Mouse (Mus musculus) kidney, postnatal 25 days (tissue): ENCODE results near the gene Xrcc6.

Source experiments
- DNase-seq, 2 experiments: peaks; one replicate each; pipeline ENCODE4 v3.0.0; 2021; ENCODE audit warnings: mixed read lengths in 2 of 2

Gene Xrcc6

DNA sequence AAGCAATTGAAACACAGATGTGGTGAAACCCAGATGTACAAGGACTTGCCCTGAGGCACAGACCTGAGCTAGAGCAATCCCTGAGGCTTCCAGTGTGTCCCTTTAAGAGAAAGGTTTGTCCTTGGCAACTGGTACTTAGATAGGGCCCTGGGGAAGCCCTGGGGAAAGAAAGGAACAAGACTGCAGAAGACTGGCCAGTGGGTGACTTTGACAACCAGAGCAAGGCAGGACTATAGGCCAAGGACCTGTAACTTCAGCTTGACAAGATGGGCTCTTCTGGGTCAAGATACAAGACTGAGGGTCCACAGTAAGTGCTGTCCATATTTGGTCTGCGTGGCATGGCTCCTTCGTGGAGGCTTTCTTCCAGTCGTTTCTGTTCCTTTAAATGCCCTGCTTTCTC, at the start of gene Xrcc6:
Gene Xrcc6 (plus strand): TSS at position 190 of the 400 bp plus-strand sequence.
- DNase-seq = no peak

DNA sequence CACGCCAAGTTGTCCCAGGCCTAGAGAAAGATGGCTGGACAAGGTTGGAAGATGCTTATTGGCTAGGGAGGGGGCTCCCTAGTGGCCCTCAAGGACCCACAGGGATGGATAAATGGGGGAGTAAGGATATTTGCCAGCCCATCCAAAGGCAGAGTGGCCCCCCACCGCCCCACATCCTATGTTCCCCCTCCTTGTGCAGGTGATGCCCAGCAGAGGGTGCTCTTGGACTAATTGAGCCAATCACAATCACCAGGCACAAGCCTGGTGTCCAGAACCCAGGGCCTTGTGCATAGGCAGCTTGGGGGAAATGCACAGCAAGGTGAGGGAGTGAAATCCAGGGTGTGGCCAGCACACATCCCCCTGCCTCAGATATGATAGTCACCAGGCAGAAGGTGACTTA, 49.4 kb upstream of the Xrcc6 start:
- peak in 1 of 2 experiments; percentile 65 for DNase-seq

DNA sequence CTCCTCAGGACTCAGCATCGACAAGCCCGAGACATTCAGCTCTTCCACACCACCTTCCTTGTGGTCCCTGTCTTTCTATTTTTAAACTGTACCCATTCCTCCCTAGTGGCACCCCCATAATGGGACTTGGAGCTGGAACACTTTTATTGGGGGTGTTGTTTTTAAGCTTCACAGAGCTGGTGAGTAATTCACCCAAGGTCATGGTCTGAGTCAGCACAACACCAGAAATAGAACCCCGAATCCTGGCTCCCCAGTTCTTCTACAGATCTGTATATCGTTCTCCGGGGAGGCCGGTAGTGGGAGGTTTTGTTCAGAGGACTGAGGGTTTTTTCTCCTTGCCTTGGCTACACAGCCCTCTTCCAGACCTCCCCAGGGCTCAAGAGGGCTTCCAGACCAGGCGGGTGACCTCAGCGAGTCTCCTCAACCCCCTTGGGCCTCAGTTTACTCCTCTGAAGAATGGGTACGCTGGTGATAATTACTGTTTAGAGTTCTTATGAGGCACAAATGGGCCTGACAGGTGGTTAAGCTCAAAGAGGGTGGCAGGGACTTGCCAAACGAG, 48.4 kb upstream of the Xrcc6 start:
- no peak for DNase-seq

DNA sequence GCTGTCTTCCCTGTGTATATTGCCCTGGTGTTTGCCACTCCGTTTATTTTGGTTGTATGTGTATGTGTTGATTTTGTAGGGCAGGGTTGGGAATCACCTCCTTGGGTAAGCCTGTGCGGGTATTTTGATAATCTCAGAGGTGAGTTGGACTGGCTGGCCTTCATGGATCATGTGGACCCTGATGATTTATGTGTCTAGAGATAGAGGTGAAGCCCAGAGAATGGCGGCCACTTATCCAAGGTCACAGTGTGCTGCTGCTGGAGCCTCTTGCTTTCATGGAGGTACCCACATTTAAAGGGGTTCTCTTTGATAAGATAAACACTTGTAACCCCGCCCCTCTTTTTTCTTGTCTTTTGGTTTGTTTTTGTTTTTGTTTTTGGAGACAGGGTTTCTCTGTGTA, 47.9 kb upstream of the Xrcc6 start:
- no peak for DNase-seq

DNA sequence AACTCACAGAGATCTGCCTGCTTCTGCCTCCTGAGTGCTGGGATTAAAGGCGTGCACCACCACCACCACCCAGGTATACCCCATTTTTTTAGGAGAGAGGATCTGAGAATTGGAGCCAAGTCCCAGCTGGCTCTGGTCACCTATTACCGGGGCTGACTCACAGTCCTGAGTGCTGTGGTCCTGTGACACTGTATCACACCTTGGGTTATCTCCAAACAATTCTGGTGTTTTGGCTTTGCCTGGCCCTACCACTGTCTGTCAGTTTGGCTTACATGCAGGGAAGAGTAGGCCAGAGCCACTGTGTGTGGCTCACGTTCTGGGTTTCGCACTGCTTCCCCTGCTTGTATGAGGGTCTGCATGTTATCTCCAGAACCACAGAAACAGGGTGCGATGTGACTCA, 47.4 kb upstream of the Xrcc6 start:
- DNase-seq = no peak

DNA sequence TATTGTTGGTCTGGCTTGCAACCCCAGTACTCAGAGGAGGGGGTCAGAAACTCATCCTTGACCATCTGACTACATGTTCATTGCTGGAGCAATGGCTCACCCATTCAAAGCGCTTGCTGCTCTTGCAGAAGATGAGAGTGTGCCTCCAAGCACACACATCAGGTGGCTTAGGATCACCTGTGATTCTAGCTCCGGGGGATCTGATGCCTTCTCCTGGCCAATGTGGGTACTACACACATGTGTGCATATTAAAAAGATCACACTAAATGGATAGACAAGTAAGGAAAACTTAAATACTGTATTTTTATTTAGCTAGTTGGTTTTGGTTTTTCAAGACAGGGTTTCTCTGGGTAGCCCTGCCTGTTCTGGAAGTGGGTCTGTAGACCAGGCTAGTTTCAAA, 46.6 kb upstream of the Xrcc6 start:
- no peak for DNase-seq

DNA sequence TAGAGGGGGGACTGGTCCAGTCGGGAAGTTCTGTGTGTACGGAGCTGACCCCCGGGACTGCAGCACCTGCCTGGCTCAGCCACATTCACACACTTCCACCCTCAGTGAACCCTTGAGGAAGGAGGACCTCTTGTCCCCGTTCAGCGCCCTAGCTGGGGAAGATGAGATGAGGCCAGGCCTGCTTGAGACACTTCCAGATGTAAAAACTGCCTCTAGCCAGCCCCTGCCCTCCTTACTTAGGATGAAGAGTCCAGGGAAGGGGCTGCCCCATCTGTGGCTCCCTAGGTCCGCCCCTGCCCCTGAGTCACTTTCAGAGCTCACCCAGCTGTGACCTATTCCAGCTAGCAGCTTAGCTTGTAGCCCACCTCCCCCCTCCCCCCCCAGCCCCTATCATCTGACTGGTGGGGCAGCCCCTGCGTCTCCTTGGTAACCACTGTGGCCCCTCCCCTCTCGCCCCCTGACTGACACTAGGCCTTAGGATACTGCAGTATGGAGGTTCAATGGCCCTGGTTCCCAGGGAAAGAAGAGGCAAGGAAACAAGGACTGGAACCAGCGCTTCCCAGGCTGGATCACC, 44.4 kb upstream of the Xrcc6 start:
- DNase-seq = no peak

DNA sequence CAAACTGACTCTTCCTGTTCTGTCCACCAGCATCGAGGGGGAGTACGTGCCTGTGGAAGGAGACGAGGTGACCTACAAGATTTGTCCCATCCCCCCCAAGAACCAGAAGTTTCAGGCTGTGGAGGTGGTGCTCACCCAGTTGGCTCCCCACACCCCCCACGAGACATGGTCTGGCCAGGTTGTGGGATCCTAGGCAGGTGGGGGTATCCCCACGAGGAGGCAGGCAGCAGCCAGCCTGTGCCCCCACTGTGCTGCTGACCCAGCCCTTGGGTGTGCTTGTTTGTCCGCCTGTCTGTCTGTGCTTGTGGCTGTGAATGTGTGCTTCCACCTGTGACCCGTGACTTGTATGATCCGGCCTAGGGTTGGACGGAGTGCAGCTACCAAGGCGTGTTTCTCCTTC, 38.6 kb upstream of the Xrcc6 start:
- DNase-seq = peak in 1 of 2 experiments; percentile 26

DNA sequence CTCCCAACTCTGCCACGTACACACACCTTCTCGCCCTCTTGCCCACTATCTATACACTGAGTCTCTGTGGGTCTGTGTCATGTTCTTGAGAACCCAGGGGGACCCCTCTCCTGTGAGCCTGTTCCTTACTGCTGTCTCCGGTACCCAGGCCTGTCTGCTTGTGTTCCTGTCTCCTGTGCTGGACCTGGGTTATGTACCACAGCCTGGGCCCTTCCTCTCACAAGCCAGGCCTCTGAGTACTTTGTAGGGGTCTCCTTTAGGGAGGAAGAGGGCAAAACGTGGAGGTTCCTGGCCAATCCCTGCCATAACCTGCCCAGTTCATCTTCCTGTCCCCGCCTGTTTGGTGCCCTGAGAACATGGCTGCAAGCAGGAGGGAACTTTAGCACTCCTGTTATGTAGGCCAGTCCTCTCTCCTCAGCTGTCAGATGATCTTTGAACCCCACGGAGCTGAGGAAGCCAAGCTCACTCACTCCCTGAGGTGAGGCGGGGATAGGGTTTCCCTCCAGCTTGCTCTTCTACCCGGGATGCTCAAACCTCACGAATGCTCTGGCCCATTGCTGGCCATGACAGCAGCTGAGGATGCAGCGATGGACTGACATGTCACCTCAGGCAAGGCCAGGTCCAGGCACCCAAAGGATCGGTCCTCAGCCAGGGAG, 38.0 kb upstream of the Xrcc6 start:
- DNase-seq = peak; percentile 48 to 80

DNA sequence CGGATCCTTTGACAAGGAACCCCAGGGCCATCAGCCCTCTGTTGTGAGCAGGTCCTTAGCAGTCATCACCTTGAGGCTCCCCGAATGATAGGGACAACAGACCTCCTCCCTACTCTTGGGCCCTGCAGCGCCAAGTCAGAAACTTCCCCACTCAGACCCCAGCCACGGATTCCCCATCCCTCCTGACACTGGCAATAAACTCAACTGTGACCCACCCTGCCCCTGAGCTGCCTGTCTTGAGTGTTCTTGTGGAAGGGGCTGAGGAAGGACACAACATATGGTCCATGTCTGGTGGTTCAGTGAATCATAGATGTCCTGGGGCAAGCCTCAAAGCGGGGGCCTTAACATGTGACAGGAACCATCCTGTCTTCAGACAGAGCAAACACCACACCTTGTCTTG, 36.9 kb upstream of the Xrcc6 start:
- DNase-seq = no peak

DNA sequence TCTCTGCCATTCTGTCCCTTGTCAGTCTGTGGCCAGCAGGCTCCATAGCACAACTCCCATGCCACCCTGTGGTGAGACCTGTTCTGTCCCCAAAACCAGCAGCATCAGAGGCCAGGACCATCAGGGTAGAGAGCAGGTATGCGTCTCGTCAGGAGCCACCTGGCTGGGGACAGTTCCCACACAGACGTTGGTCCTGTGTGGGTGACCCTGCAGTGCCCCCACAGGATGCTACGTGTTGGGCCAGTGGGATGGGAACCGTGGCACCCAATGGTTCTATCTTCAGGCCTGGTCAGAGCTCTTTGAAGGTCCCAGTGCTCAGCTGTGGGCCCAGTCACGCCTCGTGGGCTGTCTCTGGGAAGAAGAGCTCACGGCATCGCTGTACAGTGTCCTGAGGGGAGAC, 36.5 kb upstream of the Xrcc6 start:
- no peak for DNase-seq

DNA sequence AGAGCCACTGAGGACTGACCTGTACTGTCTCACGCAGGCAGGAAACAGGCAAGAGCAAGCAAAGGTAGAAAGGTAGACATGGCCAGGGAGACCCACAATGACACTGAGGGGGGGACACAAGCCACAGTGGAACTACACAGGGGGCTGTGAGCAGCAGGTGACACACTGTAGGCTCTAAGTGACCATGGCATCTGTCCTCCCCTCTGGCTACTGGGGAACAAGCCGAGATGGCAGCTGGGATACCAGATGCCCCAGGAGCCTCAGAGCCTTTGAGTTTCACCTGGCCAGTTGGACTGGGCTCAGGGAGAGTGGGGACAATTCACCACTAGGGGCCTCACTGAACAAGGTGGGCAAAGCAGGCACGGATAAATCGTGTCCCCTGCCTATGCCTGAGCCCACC, 35.3 kb upstream of the Xrcc6 start:
- no peak for DNase-seq

DNA sequence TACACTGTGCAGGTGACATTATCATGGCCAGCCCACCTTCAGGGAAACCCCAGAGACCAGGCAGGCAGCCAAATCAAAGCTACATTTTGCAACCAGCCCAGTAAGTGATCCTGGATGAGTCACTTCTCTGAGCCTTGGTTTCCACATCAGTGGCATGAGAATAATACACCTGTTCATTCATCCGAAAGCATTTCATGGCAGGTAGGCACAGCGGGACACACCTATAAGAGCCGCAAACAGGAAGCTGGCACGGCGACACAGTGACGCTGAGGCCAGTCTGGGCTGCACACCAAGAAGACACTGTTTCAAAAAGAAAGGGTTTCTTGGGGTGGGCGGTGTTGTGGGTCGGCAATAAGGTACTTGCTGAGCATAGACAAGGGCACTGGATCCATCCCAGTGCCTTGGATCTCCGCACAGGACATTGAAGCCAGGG, 33.5 kb upstream of the Xrcc6 start:
- DNase-seq = no peak

DNA sequence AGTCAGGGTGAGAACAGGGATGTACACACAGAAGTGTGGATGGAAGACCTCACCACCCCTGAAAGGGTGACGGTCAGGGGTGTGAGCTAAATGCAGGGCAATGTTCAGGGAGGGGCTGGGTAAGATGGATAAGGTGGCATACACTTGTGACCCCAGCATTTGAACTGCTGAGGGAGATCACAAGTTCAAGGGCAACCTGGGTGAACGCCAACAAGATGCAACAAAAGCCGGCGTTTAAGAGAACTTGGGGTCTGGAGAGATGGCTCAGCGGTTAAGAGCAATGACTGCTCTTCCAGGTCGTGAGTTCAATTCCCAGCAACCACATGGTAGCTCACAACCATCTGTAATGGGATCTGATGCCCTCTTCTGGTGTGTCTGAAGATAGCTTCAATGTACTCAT, 32.9 kb upstream of the Xrcc6 start:
- no peak for DNase-seq

DNA sequence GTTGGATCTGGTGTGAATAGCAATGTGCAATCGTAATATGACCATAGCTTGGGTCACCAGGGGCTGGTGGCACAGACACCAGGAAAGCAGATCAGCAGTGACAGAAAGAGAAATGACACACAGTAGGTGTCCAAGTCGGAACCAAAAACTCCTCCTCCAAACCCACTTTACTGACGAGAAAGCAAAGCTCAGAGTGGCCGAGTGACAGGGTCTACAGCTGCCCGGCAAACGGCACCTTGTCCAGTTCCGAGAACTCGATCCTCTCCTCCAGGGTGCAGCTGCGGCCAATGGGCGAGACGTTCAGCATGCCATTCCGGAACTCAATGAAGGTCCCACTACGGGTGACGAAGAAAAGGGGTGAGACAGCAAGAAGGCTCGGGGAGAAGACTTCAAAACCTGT, 32.2 kb upstream of the Xrcc6 start:
- no peak for DNase-seq

DNA sequence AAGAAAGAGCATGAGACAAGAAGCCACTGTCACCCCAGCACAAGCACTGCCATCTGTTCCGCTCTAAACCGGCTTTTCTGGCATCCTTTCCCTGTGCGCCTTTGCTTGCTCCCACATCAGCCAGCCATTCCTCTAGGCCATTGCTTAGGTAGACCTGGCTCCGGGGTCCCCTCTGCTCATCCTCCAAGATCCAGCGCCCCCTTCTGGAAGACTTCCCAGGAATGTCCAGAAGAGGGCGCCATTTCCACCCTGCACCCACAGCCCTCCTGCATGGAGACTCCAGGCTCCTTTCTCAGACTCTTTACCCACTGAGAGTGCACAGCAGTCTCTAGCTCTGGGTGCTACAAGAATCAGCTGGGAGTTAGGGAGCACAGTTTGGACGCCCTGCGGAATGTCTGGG, 31.2 kb upstream of the Xrcc6 start:
- DNase-seq = peak; percentile 55 to 58

DNA sequence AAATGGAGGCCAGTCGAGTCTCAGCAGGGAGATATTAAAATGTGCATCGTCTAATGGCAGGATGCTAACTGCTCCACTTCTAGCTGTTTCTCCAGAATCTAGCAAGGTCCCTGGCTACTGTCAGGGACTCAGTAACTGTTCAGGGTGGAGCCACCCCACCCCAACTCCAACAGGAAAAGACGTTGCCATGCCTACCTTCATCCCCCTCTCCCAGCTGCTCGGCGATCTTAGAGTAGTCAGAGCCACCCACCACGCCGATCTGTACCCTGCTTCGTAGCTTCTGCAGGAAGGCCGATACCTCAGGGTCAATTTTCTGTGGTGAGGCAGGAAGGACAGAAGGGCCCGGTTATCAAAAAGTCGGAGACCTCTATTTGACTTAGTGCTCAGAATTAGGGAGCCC, 30.0 kb upstream of the Xrcc6 start:
- DNase-seq = no peak

DNA sequence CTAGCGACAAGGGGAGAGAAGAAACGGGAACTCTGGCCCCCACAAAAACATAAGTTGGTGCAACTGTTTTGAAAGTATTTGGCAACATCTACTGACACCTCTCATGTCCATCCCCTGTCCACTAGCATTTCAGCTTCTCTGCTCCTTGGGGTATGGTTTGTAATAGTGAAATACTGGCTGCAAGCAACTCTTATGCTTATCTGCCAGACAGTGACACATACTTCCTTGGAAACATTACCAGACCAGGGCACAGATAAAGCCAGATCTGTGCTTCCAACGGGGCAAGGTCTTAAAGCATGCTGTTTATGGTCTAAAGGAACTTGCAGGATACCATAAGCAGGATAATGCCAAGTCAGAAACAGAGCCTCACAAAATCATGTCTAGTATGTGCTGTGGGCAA, 28.7 kb upstream of the Xrcc6 start:
- no peak for DNase-seq

DNA sequence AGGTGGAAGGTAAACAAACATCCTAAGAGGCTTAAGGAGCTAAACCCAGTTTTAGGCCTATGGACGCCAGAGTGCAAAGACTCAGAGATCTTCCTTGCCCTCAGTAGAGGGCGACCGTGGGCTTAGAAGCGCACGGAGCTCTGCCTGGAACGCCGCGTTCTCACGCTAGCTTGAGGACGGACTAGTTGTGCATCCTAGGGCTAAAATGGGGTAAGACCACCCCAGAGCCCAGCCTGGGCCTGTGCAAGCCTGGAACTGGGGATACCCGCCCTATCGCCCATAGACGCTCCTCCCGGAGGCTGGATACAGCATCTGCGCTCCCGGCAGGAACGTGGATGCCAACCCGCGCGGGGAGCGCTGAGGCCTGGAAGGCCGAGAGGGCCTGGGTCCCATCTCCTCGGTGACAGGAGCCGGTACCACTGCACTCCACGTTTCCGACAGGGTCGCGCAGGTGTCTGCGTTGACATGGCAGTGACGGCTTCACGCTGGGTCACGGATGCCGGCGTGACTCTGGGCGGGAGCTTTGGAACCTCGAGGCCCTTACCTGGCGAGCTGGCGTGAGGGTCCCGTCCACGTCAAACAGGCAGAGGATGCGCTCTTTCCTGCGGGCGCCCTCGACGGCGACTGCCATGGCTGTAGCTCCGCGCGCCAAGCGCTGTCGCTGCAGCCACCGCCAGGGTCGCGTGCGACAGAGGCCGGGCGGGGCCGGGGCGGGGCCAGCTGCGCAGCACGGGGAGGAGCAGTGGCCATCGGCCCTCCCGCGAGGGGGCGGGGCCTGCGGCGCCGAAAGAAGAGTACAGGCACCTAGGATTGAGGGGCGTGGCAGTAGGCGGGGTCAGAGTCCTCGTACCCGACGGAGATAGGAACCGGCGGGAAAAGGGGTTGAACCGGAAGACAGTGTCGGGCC, 27.2 kb upstream of the Xrcc6 start, which contains the start of gene Pmm1:
Gene Pmm1 (minus strand): TSS at position 760 of the 907 bp plus-strand sequence.
- DNase-seq = peak; percentile 100

DNA sequence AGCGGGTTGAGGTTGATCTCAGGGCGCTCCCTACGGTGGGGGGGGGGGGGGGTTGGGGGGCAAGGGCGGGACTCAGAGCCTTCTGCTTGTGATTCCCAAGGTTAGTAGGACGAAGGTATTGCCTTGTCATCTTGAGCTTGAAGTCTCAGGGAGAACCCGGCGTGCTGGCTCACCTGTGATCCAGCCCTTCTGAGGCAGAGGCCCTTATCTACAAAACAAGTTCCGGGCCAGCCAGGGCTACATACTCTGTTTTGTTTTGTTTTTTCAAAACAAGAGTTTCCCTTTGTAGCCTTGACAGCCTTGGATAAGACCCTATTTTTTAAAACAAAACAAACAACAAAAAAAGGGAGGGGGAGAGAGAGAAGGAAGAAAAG, 26.6 kb upstream of the Xrcc6 start:
- DNase-seq = no peak

DNA sequence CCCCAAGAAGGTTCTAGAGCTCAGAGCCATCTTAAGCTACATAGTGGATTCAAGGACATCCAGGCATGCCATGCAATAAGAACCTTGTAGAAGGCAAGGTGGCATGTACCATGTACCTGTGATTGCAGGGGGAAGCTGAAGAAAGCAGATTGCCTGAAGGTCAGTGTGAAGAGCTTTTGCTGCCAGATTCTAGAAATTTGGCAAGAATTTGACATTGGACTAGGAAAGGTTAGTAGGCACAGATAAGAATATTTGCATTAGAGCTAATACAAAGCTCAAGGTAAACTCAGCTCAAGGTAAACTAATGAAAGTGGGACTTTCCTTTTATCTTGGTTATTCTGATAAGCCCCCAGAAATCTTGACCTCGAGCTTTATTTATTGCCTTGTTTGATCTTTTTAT, 23.4 kb upstream of the Xrcc6 start:
- no peak for DNase-seq

DNA sequence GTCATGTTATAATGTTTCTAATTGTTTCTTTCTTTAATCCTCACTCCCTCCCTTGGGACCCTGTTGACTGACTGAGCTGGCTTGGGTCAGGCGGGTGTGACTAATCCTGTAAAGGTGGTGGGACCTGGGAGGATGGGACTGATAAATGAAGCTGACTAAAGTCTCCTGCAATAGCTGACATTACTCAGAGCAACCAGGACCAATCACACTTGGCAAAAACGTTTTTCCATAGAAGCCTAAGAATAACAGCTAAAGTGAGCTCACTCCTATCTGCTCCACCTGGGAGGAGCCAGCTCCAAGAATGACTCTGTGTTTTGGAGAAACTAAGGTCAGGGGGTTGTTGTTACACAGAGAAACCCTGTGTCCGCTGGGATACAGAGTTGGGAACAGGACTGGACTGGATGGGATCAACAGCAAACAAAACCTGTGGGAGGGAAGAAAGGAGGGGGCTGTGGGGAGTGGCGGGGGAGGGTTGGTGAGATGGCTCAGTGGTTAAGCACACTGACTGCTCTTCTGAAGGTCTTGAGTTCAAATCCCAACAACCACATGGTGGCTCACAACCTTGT, 22.6 kb upstream of the Xrcc6 start:
- no peak for DNase-seq
